In the genomic region with DNA sequence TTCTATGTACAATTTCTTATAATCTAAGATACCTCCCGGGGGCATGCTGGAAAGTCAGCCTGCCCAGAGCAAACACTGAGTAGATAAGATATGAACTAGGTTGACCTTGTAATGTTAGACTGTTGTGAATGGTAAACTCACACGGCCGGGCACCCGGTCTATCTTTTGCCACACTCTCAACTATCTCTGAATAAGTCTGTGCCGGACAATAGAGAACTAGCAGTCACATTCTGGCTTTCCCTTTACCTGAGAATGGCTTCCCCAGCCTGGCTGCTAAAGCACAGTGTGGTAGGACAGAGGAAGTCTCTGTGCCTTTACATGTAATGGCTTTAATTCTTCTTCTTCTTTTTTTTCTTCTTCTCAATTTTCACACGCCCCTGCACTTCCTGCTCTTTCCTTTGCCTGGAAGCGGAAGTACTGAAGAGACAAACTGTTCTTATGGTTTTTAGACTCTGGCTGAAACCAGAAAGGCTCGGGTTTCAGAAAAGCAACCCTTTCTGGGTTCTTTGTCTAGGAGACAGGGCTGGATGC, we compare ENCODE assay signal across 8 mouse cellular contexts.
A peak's percentile ranks its signal among the peaks of the same experiment; 100 is the strongest.
DNase-seq lines count a peak whose midpoint lies in the region; ATAC-seq lines count a peak whose summit lies in the region.

No protein-coding gene starts in this region.

- peak; percentile 84; the same call in 1 of the 2 replicates for ATAC-seq in megakaryocyte-erythroid progenitor cell, adult 5-6 weeks (replicated peaks; ENCODE audit: low FRiP score, low TSS enrichment, poor library complexity, severe bottlenecking)
- ATAC-seq in kidney, embryonic 14.5 days (ENCODE audit: low FRiP score, low TSS enrichment): no peak

- H3K27ac ChIP-seq in kidney, embryonic 14.5 days (ENCODE audit: low read depth, low read length): no peak overlapping the region; the same call in 1 of the 2 replicates

- no peaks in the 10 kb centered on the region for H3K27me3 ChIP-seq in kidney, embryonic 14.5 days (ENCODE audit: control insufficient read depth, insufficient read depth, low read length)

- no peak overlapping the region for H3K4me3 ChIP-seq in kidney, embryonic 14.5 days (ENCODE audit: low read length)

- no peak overlapping the region for H3K9ac ChIP-seq in kidney, embryonic 14.5 days (ENCODE audit: low read depth, low read length)

- 46% methylated on average over 8 of the region's 8 CpGs for WGBS in kidney, embryonic 14.5 days

- peaks cover 13% of the 10 kb centered on the region; the same call in 1 of the 2 replicates for H3K4me1 ChIP-seq in kidney, embryonic 14.5 days (ENCODE audit: control insufficient read depth, insufficient read depth, low read length)

- H3K36me3 ChIP-seq in kidney, embryonic 14.5 days (ENCODE audit: control insufficient read depth, insufficient read depth, low read length): no peaks in the 10 kb centered on the region

- DNase-seq in A20 (ENCODE audit: low read depth, low spot score) (peak; percentile 87), MEL-GATA-1-ER (ENCODE audit: extremely low read depth, low read depth) (peak; percentile 81)
- DNase-seq in induced T-regulatory cell, adult 2 months (ENCODE audit: low read depth): peak; percentile 69
- DNase-seq in adrenal gland, adult 2 months: no peak
- DNase-seq in layer of hippocampus, postnatal 14 days (ENCODE audit: low spot score in 2 of 2): no peak
- DNase-seq in frontal cortex, postnatal 10 days (ENCODE audit: low spot score in 2 of 2): no peak

- H3K4me2 ChIP-seq in kidney, embryonic 14.5 days (replicated peaks; ENCODE audit: low read depth, low read length): no peak overlapping the region

- no peaks in the 10 kb centered on the region for H3K9me3 ChIP-seq in kidney, embryonic 14.5 days (ENCODE audit: control insufficient read depth, low read length)

Comparison
In these comparisons a context has a peak if more than half of its experiments do, and no peak if none do; other contexts are left out.
1. DNase-seq: peak in A20 (single experiment), MEL-GATA-1-ER (single experiment) and induced T-regulatory cell, adult 2 months (single experiment); none in adrenal gland, adult 2 months (single experiment), layer of hippocampus, postnatal 14 days (0 of 2) and frontal cortex, postnatal 10 days (0 of 2).